Mouse (Mus musculus) lung, adult 2 months (tissue): ENCODE results near the gene Stx1b.

Experiments used
- CTCF ChIP-seq: fragments of 200-500 bp; IDR thresholded peaks from 2 replicates; pipeline ENCODE4 v1.5.1; 2011; ENCODE audit warnings: mild to moderate bottlenecking, low read length, control low read depth; ENCODE audit not compliant: insufficient read depth
- POLR2A ChIP-seq: fragments of 200-500 bp; IDR thresholded peaks from 2 replicates; pipeline ENCODE4 v1.6.1; 2011; ENCODE audit warnings: low read depth, mild to moderate bottlenecking, control low read depth, low read length, borderline replicate concordance; ENCODE audit errors: extremely low read depth

DNA sequence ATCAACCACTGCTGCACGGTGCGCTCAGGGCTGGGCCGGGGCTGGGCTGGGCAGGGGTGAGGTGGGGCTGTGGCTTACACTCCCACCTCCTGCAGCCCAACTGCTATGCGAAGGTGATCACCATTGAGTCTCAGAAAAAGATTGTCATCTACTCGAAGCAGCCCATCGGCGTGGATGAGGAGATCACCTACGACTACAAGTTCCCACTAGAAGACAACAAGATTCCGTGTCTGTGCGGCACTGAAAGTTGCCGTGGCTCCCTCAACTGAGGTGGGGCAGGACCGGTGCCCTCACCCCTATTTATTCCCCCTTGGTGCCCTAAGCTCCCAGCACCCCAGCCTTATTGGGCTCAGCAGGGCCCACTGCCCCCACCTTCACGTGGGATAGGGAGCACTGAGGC lies 25.1 kb downstream of the Stx1b start:
- TF ChIP-seq CTCF (no peak), POLR2A (no peak)
